Mouse (Mus musculus) kidney, adult 2 months (tissue): Measurements from ENCODE around the gene Ppp1cc.

Experiments
- CTCF ChIP-seq: fragments of 200-500 bp; conservative IDR thresholded peaks from 2 replicates; pipeline ENCODE4 v1.5.1; 2011; ENCODE audit warnings: low read depth, mild to moderate bottlenecking, control low read depth, low read length, moderate library complexity, mixed read lengths; ENCODE audit not compliant: insufficient read depth, insufficient read length
- POLR2A ChIP-seq: fragments of 200-500 bp; IDR thresholded peaks from one replicate; pipeline ENCODE4 v1.6.1; 2011; ENCODE audit warnings: low read depth, low read length, control low read depth

GRCm38 (mm10) chr5:122189115-122189514 lies 31.0 kb downstream of the Ppp1cc start:
- TF ChIP-seq POLR2A (no peak), CTCF (no peak)
